Mouse (Mus musculus) embryonic fibroblast, embryonic 13.5 days (primary cell): ENCODE measurements around the gene Glrp1.

Experiments used
- CTCF ChIP-seq: IDR thresholded peaks from 2 replicates; pipeline ENCODE4 v1.5.1; 2011; ENCODE audit warnings: mild to moderate bottlenecking, control low read depth, low read length, moderate library complexity, borderline replicate concordance; ENCODE audit not compliant: insufficient read depth
- POLR2A ChIP-seq: IDR thresholded peaks from 2 replicates; pipeline ENCODE4 v1.6.1; 2011; ENCODE audit warnings: low read depth, mild to moderate bottlenecking, control low read depth, low read length, moderate library complexity

DNA sequence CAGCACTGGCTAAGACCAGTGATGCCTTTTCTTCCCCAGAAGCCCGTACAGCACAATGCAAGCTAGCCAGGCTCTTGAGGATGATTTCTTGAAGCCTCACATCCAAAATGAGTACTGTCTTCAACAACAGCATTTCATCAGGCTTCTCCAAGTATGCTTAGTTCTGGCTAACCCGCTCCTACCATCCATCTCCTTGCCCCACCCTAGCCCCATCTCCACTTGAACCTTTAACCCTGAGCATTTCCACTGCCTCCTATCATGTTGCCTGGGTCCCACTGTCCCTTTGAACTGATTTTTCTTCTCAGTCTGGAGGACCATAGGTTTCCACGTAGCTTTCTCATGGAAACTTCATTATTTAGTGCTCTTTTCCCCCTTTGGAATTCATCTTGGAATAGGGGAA, 17.5 kb downstream of the Glrp1 start:
- TF ChIP-seq POLR2A (no peak), CTCF (no peak)
